Mouse (Mus musculus) embryonic facial prominence, embryonic 11.5 days (tissue): ENCODE data around the gene Olfr608. TPM values are rescaled to one million over a fixed set of nuclear protein-coding genes. Genes with fewer than 3 reads are reported as not detected.
"Not testable (repeated sequence)": the region's sequence is repeated elsewhere in the genome, so short reads cannot be mapped to it uniquely, and the experiment has no call there.

Experiments used
- ATAC-seq: fragments of 200-750 bp; cut with Nextera tagmentation; replicated peaks from 2 replicates; pipeline ENCODE4 v1.8.0; 2017; ENCODE audit warnings: low read depth; ENCODE audit not compliant: insufficient number of reproducible peaks, low FRiP score, low TSS enrichment
- DNase-seq: peaks from one replicate; pipeline ENCODE4 v3.0.0-alpha.2; 2015; ENCODE audit warnings: low spot score
- H3K27ac ChIP-seq: fragments of 300-500 bp; sonication (generic); replicated peaks from 2 replicates; pipeline ENCODE4 v1.5.1; 2014; ENCODE audit warnings: mild to moderate bottlenecking, low read depth, low read length, control low read depth
- H3K27me3 ChIP-seq: fragments of 300-500 bp; sonication (generic); 2 replicates; pipeline ENCODE4 v1.6.1; 2014; ENCODE audit warnings: mild to moderate bottlenecking, low read length, moderate library complexity, mixed read lengths; ENCODE audit not compliant: control insufficient read depth, insufficient read depth
- H3K36me3 ChIP-seq: fragments of 300-500 bp; sonication (generic); replicated peaks from 2 replicates; pipeline ENCODE4 v1.6.1; 2014; ENCODE audit warnings: low read depth, mild to moderate bottlenecking, low read length, moderate library complexity, mixed read lengths; ENCODE audit not compliant: control insufficient read depth, insufficient read depth
- H3K4me1 ChIP-seq: fragments of 300-500 bp; sonication (generic); 2 replicates; pipeline ENCODE4 v1.6.1; 2014; ENCODE audit warnings: low read length, mixed read lengths; ENCODE audit not compliant: control insufficient read depth, insufficient read depth
- H3K4me2 ChIP-seq: fragments of 300-500 bp; sonication (generic); 2 replicates; pipeline ENCODE4 v1.6.1; 2014; ENCODE audit warnings: low read depth, mild to moderate bottlenecking, control low read depth, low read length, moderate library complexity
- H3K4me3 ChIP-seq: fragments of 300-500 bp; sonication (generic); 2 replicates; pipeline ENCODE4 v1.5.1; 2014; ENCODE audit warnings: low read depth, low read length, control low read depth
- H3K9ac ChIP-seq: fragments of 300-500 bp; sonication (generic); replicated peaks from 2 replicates; pipeline ENCODE4 v1.6.1; 2014; ENCODE audit warnings: mild to moderate bottlenecking, control low read depth, low read length
- H3K9me3 ChIP-seq: fragments of 300-500 bp; sonication (generic); replicated peaks from 2 replicates; pipeline ENCODE4 v1.6.1; 2016; ENCODE audit warnings: mild to moderate bottlenecking, low read length, inconsistent platforms, mixed read lengths; ENCODE audit not compliant: control insufficient read depth
- WGBS: fragments of 180-500 bp; shearing (Covaris S2); extraction: QIAGEN DNeasy Blood & Tissue Kit; methylation state at CpG from one replicate; pipeline ENCODE4 v1.1.7; 2014; 5-methylcytosine and 5-hydroxymethylcytosine counted together
- polyA plus RNA-seq: library from polyadenylated mRNA; unstranded; fragments of >200 nt; fragmentation: Nextera tagmentation; extraction: Ambion mirVana; gene quantifications from 2 replicates; pipeline ENCODE4 v1.2.1, GENCODE M21; 2014

Olfr608 gene
- not detected in 2 replicates for polyA plus RNA-seq

GRCm38 (mm10) chr7:103469577-103469976 lies at the start of gene Olfr608:
TSS of gene Olfr608 (plus strand) at chr7:103469877.
- ATAC-seq = no peak

GRCm38 (mm10) chr7:103445339-103445738 lies 24.3 kb upstream of the Olfr608 start, which contains the start of gene Olfr605:
TSS of gene Olfr605 (minus strand) at chr7:103445439.
- Histone ChIP-seq H3K9me3 (no peaks in the 10 kb centered on the region), H3K27ac (no peak within 1 kb of the TSS), H3K9ac (no peak within 1 kb of the TSS), H3K4me1 (no peaks in the 10 kb centered on the region), H3K4me3 (no peak within 1 kb of the TSS), H3K27me3 (no peaks in the 10 kb centered on the region), H3K4me2 (no peak within 1 kb of the TSS), H3K36me3 (no peaks in the 10 kb centered on the region)
- ATAC-seq (no peak), DNase-seq (no peak)
- WGBS = 94% methylated on average over 1 of the region's 1 CpGs

More at GRCm38 (mm10) chr7:103469577-103469976, at the start of gene Olfr608:
- Histone ChIP-seq H3K36me3 (no peaks in the 10 kb centered on the region), H3K27me3 (no peaks in the 10 kb centered on the region), H3K27ac (no peak within 1 kb of the TSS), H3K4me3 (no peak within 1 kb of the TSS), H3K9ac (no peak within 1 kb of the TSS), H3K4me2 (no peak within 1 kb of the TSS), H3K4me1 (no peaks in the 10 kb centered on the region), H3K9me3 (no peaks in the 10 kb centered on the region)
- DNase-seq = no peak

GRCm38 (mm10) chr7:103448746-103449145 lies 20.9 kb upstream of the Olfr608 start, which contains the start of gene Olfr606:
TSS of gene Olfr606 (plus strand) at chr7:103449046.
- 90% methylated on average over 2 of the region's 2 CpGs for WGBS
- DNase-seq (no peak), ATAC-seq (no peak)
- Histone ChIP-seq H3K4me2 (no peak within 1 kb of the TSS), H3K4me3 (no peak within 1 kb of the TSS), H3K27me3 (no peaks in the 10 kb centered on the region), H3K36me3 (no peaks in the 10 kb centered on the region), H3K4me1 (no peaks in the 10 kb centered on the region), H3K9ac (no peak within 1 kb of the TSS), H3K9me3 (no peaks in the 10 kb centered on the region), H3K27ac (no peak within 1 kb of the TSS)

- Histone ChIP-seq H3K9ac (no peak overlapping the region), H3K4me3 (no peak overlapping the region), H3K4me2 (no peak overlapping the region), H3K9me3 (no peaks in the 10 kb centered on the region), H3K36me3 (no peaks in the 10 kb centered on the region), H3K27me3 (no peaks in the 10 kb centered on the region), H3K27ac (no peak overlapping the region), H3K4me1 (no peaks in the 10 kb centered on the region)
- ATAC-seq (no peak), DNase-seq (no peak)
- WGBS = 86% methylated on average over 5 of the region's 5 CpGs
Observed at GRCm38 (mm10) chr7:103460590-103460989, 9.1 kb upstream of the Olfr608 start.

GRCm38 (mm10) chr7:103477106-103477505 lies 7.4 kb downstream of the Olfr608 start:
- H3K9me3 ChIP-seq, H3K4me2 ChIP-seq, ATAC-seq, H3K27ac ChIP-seq, H3K36me3 ChIP-seq, DNase-seq, H3K4me3 ChIP-seq, H3K27me3 ChIP-seq, H3K4me1 ChIP-seq, H3K9ac ChIP-seq: not testable (repeated sequence)
- WGBS = 87% methylated on average over 9 of the region's 9 CpGs

GRCm38 (mm10) chr7:103497962-103498361 lies 28.3 kb downstream of the Olfr608 start, which contains the start of gene Olfr609:
TSS of gene Olfr609 (minus strand) at chr7:103498062.
- ATAC-seq = no peak
- no peak within 1 kb of the TSS for H3K27ac ChIP-seq

GRCm38 (mm10) chr7:103512022-103512421 lies 42.3 kb downstream of the Olfr608 start, which contains the start of gene Olfr610:
TSS of gene Olfr610 (minus strand) at chr7:103512122.
- 73% methylated on average over 2 of the region's 2 CpGs for WGBS
- no peaks in the 10 kb centered on the region for H3K9me3 ChIP-seq

More at GRCm38 (mm10) chr7:103497962-103498361, 28.3 kb downstream of the Olfr608 start, which contains the start of gene Olfr609:
- Histone ChIP-seq H3K4me2 (no peak within 1 kb of the TSS), H3K9me3 (no peaks in the 10 kb centered on the region), H3K9ac (no peak within 1 kb of the TSS), H3K4me3 (no peak within 1 kb of the TSS), H3K27me3 (no peaks in the 10 kb centered on the region), H3K36me3 (no peaks in the 10 kb centered on the region), H3K4me1 (no peaks in the 10 kb centered on the region)
- 73% methylated on average over 1 of the region's 1 CpGs for WGBS
- no peak for DNase-seq

GRCm38 (mm10) chr7:103520746-103521145 lies 51.1 kb downstream of the Olfr608 start, which contains the start of gene Olfr611:
TSS of gene Olfr611 (minus strand) at chr7:103520846.
- not testable (repeated sequence) for H3K9me3 ChIP-seq, H3K4me3 ChIP-seq, H3K9ac ChIP-seq, H3K4me1 ChIP-seq, H3K27ac ChIP-seq, H3K4me2 ChIP-seq, H3K27me3 ChIP-seq, ATAC-seq, DNase-seq, H3K36me3 ChIP-seq
- 61% methylated on average over 1 of the region's 1 CpGs for WGBS

More at GRCm38 (mm10) chr7:103512022-103512421, 42.3 kb downstream of the Olfr608 start, which contains the start of gene Olfr610:
- H3K27ac ChIP-seq = no peak within 1 kb of the TSS
- no peaks in the 10 kb centered on the region for H3K36me3 ChIP-seq
- ATAC-seq (no peak), DNase-seq (no peak)
- H3K9ac ChIP-seq = no peak within 1 kb of the TSS
- no peaks in the 10 kb centered on the region for H3K4me1 ChIP-seq
- no peak within 1 kb of the TSS for H3K4me2 ChIP-seq
- no peaks in the 10 kb centered on the region for H3K27me3 ChIP-seq
- no peak within 1 kb of the TSS for H3K4me3 ChIP-seq
